Comparison of ENCODE assay signal across 8 mouse cellular contexts in the genomic region with DNA sequence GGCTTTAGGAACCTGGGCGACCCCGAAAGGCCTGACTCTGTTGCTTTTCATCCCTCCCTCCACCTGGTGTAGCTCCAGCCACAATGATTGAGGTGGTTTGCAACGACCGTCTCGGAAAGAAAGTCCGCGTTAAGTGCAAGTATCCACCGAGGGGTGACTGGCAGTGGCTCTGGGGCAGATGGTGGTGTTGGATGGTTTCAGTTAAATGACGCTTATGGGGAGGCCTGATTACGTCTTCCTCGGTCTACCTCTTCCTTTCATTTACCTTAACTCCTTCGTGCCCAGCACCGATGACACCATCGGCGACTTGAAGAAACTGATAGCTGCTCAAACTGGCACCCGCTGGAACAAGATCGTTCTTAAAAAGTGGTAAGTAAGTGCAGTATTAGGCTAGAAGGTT. TPM values are rescaled to one million over a fixed set of nuclear protein-coding genes. Genes with fewer than 3 reads are reported as not detected.
DNase-seq lines count a peak whose midpoint lies in the region; ATAC-seq and TF ChIP-seq lines count a peak whose summit lies in the region.

No protein-coding gene starts in this region.

- no peaks in the 10 kb centered on the region for H3K9me3 ChIP-seq in heart, embryonic 16.5 days (replicated peaks; ENCODE audit: control insufficient read depth, low read length)
- H3K9me3 ChIP-seq in E14TG2a.4 (ENCODE audit: low read length) = no peaks in the 10 kb centered on the region
- H3K9me3 ChIP-seq in limb, embryonic 14.5 days (ENCODE audit: control insufficient read depth, low read length) = no peaks in the 10 kb centered on the region

- peaks cover 18% of the 10 kb centered on the region for H3K4me1 ChIP-seq in heart, embryonic 16.5 days (ENCODE audit: control insufficient read depth, insufficient read depth, low read length)
- H3K4me1 ChIP-seq in E14TG2a.4 (replicated peaks; ENCODE audit: low read depth, low read length) = peaks cover 34% of the 10 kb centered on the region
- H3K4me1 ChIP-seq in embryonic fibroblast, embryonic 13.5 days (ENCODE audit: control insufficient read depth, insufficient read depth, low read length) = no peaks in the 10 kb centered on the region
- peaks cover 12% of the 10 kb centered on the region for H3K4me1 ChIP-seq in limb, embryonic 14.5 days (ENCODE audit: control insufficient read depth, insufficient read depth, low read length)

- peak overlapping the region; percentile 99 for H3K4me2 ChIP-seq in heart, embryonic 16.5 days (ENCODE audit: low read depth, low read length)
- peak overlapping the region; percentile 97 for H3K4me2 ChIP-seq in limb, embryonic 14.5 days (replicated peaks; ENCODE audit: low read depth, low read length, severe bottlenecking)
- peak overlapping the region; percentile 97 for H3K4me2 ChIP-seq in myocyte (ENCODE audit: low read depth)

- H3K79me2 ChIP-seq in myocyte (ENCODE audit: control insufficient read depth, insufficient read depth) = peaks cover 48% of the 10 kb centered on the region

- peak overlapping the region; percentile 58 for H3ac ChIP-seq in myocyte (ENCODE audit: control insufficient read depth, insufficient read length)

- H3K27me3 ChIP-seq in heart, embryonic 16.5 days (ENCODE audit: control insufficient read depth, insufficient read depth, low read length) = no peaks in the 10 kb centered on the region
- H3K27me3 ChIP-seq in E14TG2a.4 (ENCODE audit: insufficient read depth, low read length) (no peaks in the 10 kb centered on the region), myocyte (ENCODE audit: control insufficient read depth, insufficient read depth, insufficient read length) (no peaks in the 10 kb centered on the region)
- H3K27me3 ChIP-seq in limb, embryonic 14.5 days (ENCODE audit: control insufficient read depth, insufficient read depth, low read length) = no peaks in the 10 kb centered on the region

- H3K9ac ChIP-seq in heart, embryonic 16.5 days (ENCODE audit: low read length) = peak overlapping the region; percentile 82
- H3K9ac ChIP-seq in limb, embryonic 14.5 days (ENCODE audit: low read depth, low read length, severe bottlenecking) = peak overlapping the region; percentile 80

- no peak for ATAC-seq in heart, embryonic 16.5 days (replicated peaks; ENCODE audit: extremely low read depth, insufficient read depth, low FRiP score)
- no peak for ATAC-seq in limb, embryonic 14.5 days (ENCODE audit: low FRiP score, low read depth)

- WGBS in heart, embryonic 16.5 days = 2% methylated on average over 17 of the region's 17 CpGs
- WGBS in limb, embryonic 14.5 days = 4% methylated on average over 17 of the region's 17 CpGs

- peaks cover 5% of the 10 kb centered on the region; the same call in 1 of the 2 replicates for H3K36me3 ChIP-seq in heart, embryonic 16.5 days (ENCODE audit: control insufficient read depth, insufficient read depth)
- H3K36me3 ChIP-seq in E14TG2a.4 (ENCODE audit: insufficient read depth, low read length) = peaks cover 49% of the 10 kb centered on the region
- peaks cover 31% of the 10 kb centered on the region for H3K36me3 ChIP-seq in limb, embryonic 14.5 days (ENCODE audit: control insufficient read depth, insufficient read depth, low read length)
- no peaks in the 10 kb centered on the region for H3K36me3 ChIP-seq in myocyte (ENCODE audit: control insufficient read depth, insufficient read depth)

- TF ChIP-seq POLR2A in embryonic fibroblast, embryonic 13.5 days (IDR thresholded peaks at IDR 0.05; ENCODE audit: low read depth, low read length) = no peak
- no peak for TF ChIP-seq POLR2A in limb, embryonic 14.5 days (IDR thresholded peaks at IDR 0.05; ENCODE audit: borderline replicate concordance, extremely low read depth, insufficient read depth, insufficient read length)
- no peak for TF ChIP-seq POLR2A in myocyte (IDR thresholded peaks at IDR 0.05; ENCODE audit: insufficient read length, low read depth)

- no peak for TF ChIP-seq CTCF in E14TG2a.4 (conservative IDR thresholded peaks at IDR 0.05; ENCODE audit: low read length)
- no peak for TF ChIP-seq CTCF in embryonic fibroblast, embryonic 13.5 days (IDR thresholded peaks at IDR 0.05; ENCODE audit: borderline replicate concordance, insufficient read depth, low read length)

- DNase-seq in heart, adult 18-20 months = no peak
- DNase-seq in limb, embryonic 14.5 days (ENCODE audit: low spot score) = no peak
- DNase-seq in adipocyte (ENCODE audit: low spot score) = no peak
- no peak for DNase-seq in gastrocnemius, postnatal 10 days

- H3K4me3 ChIP-seq in heart, embryonic 16.5 days (ENCODE audit: low read length) = peak overlapping the region; percentile 86
- H3K4me3 ChIP-seq in E14TG2a.4 (replicated peaks; ENCODE audit: low read length) = peak overlapping the region; percentile 92
- peak overlapping the region; percentile 91 for H3K4me3 ChIP-seq in embryonic fibroblast, embryonic 13.5 days (ENCODE audit: insufficient read depth, low read length)
- H3K4me3 ChIP-seq in limb, embryonic 14.5 days (replicated peaks; ENCODE audit: low read length) = peak overlapping the region; percentile 85
- peak overlapping the region; percentile 93 for H3K4me3 ChIP-seq in myocyte

- peak overlapping the region; percentile 97 for H3K27ac ChIP-seq in heart, embryonic 16.5 days (ENCODE audit: low read length)
- peak overlapping the region; percentile 48; the same call in 1 of the 2 replicates for H3K27ac ChIP-seq in embryonic fibroblast, embryonic 13.5 days (ENCODE audit: insufficient read depth, low read length)
- peak overlapping the region; percentile 79 for H3K27ac ChIP-seq in limb, embryonic 14.5 days (replicated peaks; ENCODE audit: low read depth, low read length)

TF ChIP-seq in myocyte, 11 proteins besides CTCF, POLR2A, EP300 and RAD21:
- TF ChIP-seq MYOG (IDR thresholded peaks at IDR 0.05; ENCODE audit: control insufficient read depth in 1 of 3, insufficient read depth in 1 of 3, insufficient read length in 2 of 3, low read depth in 2 of 3) = no peak
- no peak for TF ChIP-seq MYOD1 (IDR thresholded peaks at IDR 0.05; ENCODE audit: control insufficient read depth in 1 of 3, insufficient read length in 2 of 3, low read depth in 2 of 3)
- no peak for TF ChIP-seq CEBPB (IDR thresholded peaks at IDR 0.05; ENCODE audit: insufficient read depth, poor library complexity, severe bottlenecking)
- TF ChIP-seq TCF12 (IDR thresholded peaks at IDR 0.05; ENCODE audit: insufficient read depth, poor library complexity, severe bottlenecking) = no peak
- no peak for TF ChIP-seq MAX (IDR thresholded peaks at IDR 0.05; ENCODE audit: low read depth)
- TF ChIP-seq E2F4 (IDR thresholded peaks at IDR 0.05; ENCODE audit: insufficient read depth) = no peak
- TF ChIP-seq SRF (IDR thresholded peaks at IDR 0.05; ENCODE audit: control insufficient read depth, insufficient read length, low read depth) = no peak
TF ChIP-seq in myocyte: peak in this region for 0.

RNA-seq across cellular contexts. Expression of gene Fbxl12, which starts 0.6 kb away (rescaled TPM):
- polyA plus RNA-seq in heart, embryonic 16.5 days (2015; fragmentation: Nextera tagmentation; extraction: Ambion mirVana) = 19.4 and 21.6 TPM in 2 replicates
- total RNA-seq in heart, adult 18-20 months (2021) = 10 to 100 TPM in 1 of 2 experiments, 1 to 10 TPM in 1; 7.6 to 11.3 TPM
- polyA plus RNA-seq in embryonic fibroblast, embryonic 13.5 days (2011; ENCODE audit: insufficient read length, low read depth, missing spikeins) = 18.3 and 18.9 TPM in 2 replicates
- polyA plus RNA-seq in limb, embryonic 14.5 days (2012; rRNA removed) = 41.5 and 52.8 TPM in 2 replicates
- 11.9 and 12.9 TPM in 2 replicates for polyA plus RNA-seq in limb, embryonic 14.5 days (2014; fragmentation: Nextera tagmentation; extraction: Ambion mirVana)
- polyA plus RNA-seq in myocyte (2012; fragmentation: generic; extraction: Trizol) = 10.6 TPM
- 10 to 100 TPM in 1 of 2 experiments, 1 to 10 TPM in 1; 8.1 to 12.0 TPM for total RNA-seq in gastrocnemius, postnatal 10 days (2021)

RNA-seq across cellular contexts. Expression of gene Ubl5, which starts 2.4 kb away (rescaled TPM):
- 281 and 320 TPM in 2 replicates for polyA plus RNA-seq in heart, embryonic 16.5 days (2015; fragmentation: Nextera tagmentation; extraction: Ambion mirVana)
- 100 to 1,000 TPM; 236 to 246 TPM for total RNA-seq in heart, adult 18-20 months (2021)
- polyA plus RNA-seq in embryonic fibroblast, embryonic 13.5 days (2011; ENCODE audit: insufficient read length, low read depth, missing spikeins) = 243 and 252 TPM in 2 replicates
- polyA plus RNA-seq in limb, embryonic 14.5 days (2012; rRNA removed) = 229 and 475 TPM in 2 replicates
- polyA plus RNA-seq in limb, embryonic 14.5 days (2014; fragmentation: Nextera tagmentation; extraction: Ambion mirVana) = 347 and 354 TPM in 2 replicates
- 762 TPM for polyA plus RNA-seq in myocyte (2012; fragmentation: generic; extraction: Trizol)
- 100 to 1,000 TPM; 197 to 204 TPM for total RNA-seq in gastrocnemius, postnatal 10 days (2021)

RNA-seq across cellular contexts. Expression of gene Pin1, which starts 6.8 kb away (rescaled TPM):
- 47.4 and 48.4 TPM in 2 replicates for polyA plus RNA-seq in heart, embryonic 16.5 days (2015; fragmentation: Nextera tagmentation; extraction: Ambion mirVana)
- total RNA-seq in heart, adult 18-20 months (2021) = 10 to 100 TPM; 18.5 to 18.9 TPM
- polyA plus RNA-seq in embryonic fibroblast, embryonic 13.5 days (2011; ENCODE audit: insufficient read length, low read depth, missing spikeins) = 18.6 and 20.3 TPM in 2 replicates
- polyA plus RNA-seq in limb, embryonic 14.5 days (2012; rRNA removed) = 25.2 and 28.0 TPM in 2 replicates
- polyA plus RNA-seq in limb, embryonic 14.5 days (2014; fragmentation: Nextera tagmentation; extraction: Ambion mirVana) = 47.8 and 51.2 TPM in 2 replicates
- 36.8 TPM for polyA plus RNA-seq in myocyte (2012; fragmentation: generic; extraction: Trizol)
- 10 to 100 TPM; 15.7 to 17.2 TPM for total RNA-seq in gastrocnemius, postnatal 10 days (2021)
